Mouse (Mus musculus): ENCODE measurements at regions not wholly inside any gene's neighbourhood (a gene's known extent, or its start where the extent isn't known, plus 50 kb on each side); places are given as distances from the start of the nearest gene placed in this dataset.
A peak's percentile ranks its signal among the peaks of the same experiment; 100 is the strongest.

- Histone ChIP-seq H3K27ac (ENCODE audit: control insufficient read depth, insufficient read depth, low read length) (no peak overlapping the region), H3K4me1 (replicated peaks; ENCODE audit: control insufficient read depth, insufficient read depth, low read length) (peaks cover 13% of the 10 kb centered on the region), H3K27me3 (ENCODE audit: control insufficient read depth, insufficient read depth, low read length) (no peaks in the 10 kb centered on the region), H3K36me3 (ENCODE audit: control insufficient read depth, insufficient read depth, low read length) (no peaks in the 10 kb centered on the region), H3K4me3 (ENCODE audit: control insufficient read depth, insufficient read depth, low read length) (no peak overlapping the region)
- TF ChIP-seq POLR2A (IDR thresholded peaks at IDR 0.05; ENCODE audit: control insufficient read depth, extremely low read depth, insufficient read depth, low read length, poor library complexity) (no peak), CTCF (IDR thresholded peaks at IDR 0.05; ENCODE audit: borderline replicate concordance, control insufficient read depth, extremely low read depth, insufficient read depth, low read length, poor library complexity) (no peak)
- 58% methylated on average over 7 of the region's 7 CpGs for WGBS
- no peak for DNase-seq
Observed at GRCm38 (mm10) chr7:64064460-64065241, 89.0 kb upstream of the Trpm1 start.

GRCm38 (mm10) chr7:64061170-64061569 lies 92.5 kb upstream of the Trpm1 start:
- DNase-seq, result no peak
- no peaks in the 10 kb centered on the region for H3K27me3 ChIP-seq (ENCODE audit: control insufficient read depth, insufficient read depth, low read length)
- H3K36me3 ChIP-seq (ENCODE audit: control insufficient read depth, insufficient read depth, low read length), result no peaks in the 10 kb centered on the region
- TF ChIP-seq CTCF (IDR thresholded peaks at IDR 0.05; ENCODE audit: borderline replicate concordance, control insufficient read depth, extremely low read depth, insufficient read depth, low read length, poor library complexity) (no peak), POLR2A (IDR thresholded peaks at IDR 0.05; ENCODE audit: control insufficient read depth, extremely low read depth, insufficient read depth, low read length, poor library complexity) (no peak)
- no peak overlapping the region for H3K4me3 ChIP-seq (ENCODE audit: control insufficient read depth, insufficient read depth, low read length)
- peaks cover 37% of the 10 kb centered on the region for H3K4me1 ChIP-seq (replicated peaks; ENCODE audit: control insufficient read depth, insufficient read depth, low read length)
- no peak overlapping the region for H3K27ac ChIP-seq (ENCODE audit: control insufficient read depth, insufficient read depth, low read length)
- WGBS, result 32% methylated on average over 4 of the region's 4 CpGs

DNA sequence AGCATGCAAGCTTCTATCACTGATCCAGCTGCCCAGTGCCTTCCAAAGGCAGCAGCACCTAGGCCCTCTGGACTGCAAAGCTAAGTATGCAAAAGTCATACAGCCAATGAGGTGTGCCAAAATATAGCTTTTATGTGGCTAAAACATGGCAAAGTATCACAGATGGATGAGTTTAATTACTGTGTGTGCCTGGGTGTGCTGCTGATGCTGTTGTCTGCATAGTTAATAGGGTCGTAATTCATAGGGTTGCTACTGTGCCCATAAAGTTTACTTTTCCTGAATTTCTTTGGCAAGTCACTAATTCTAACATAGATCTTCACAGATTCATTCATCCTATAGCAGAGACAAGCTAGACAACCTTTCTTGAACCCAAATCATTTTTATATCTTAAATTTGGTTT lies 93.1 kb upstream of the Trpm1 start:
- Histone ChIP-seq H3K4me3 (ENCODE audit: control insufficient read depth, insufficient read depth, low read length) (no peak overlapping the region), H3K4me1 (replicated peaks; ENCODE audit: control insufficient read depth, insufficient read depth, low read length) (peaks cover 37% of the 10 kb centered on the region), H3K27me3 (ENCODE audit: control insufficient read depth, insufficient read depth, low read length) (no peaks in the 10 kb centered on the region), H3K27ac (ENCODE audit: control insufficient read depth, insufficient read depth, low read length) (no peak overlapping the region), H3K36me3 (ENCODE audit: control insufficient read depth, insufficient read depth, low read length) (no peaks in the 10 kb centered on the region)
- no peak for DNase-seq
- WGBS, result 94% methylated on average over 1 of the region's 1 CpGs
- TF ChIP-seq POLR2A (IDR thresholded peaks at IDR 0.05; ENCODE audit: control insufficient read depth, extremely low read depth, insufficient read depth, low read length, poor library complexity), result no peak
- TF ChIP-seq CTCF (IDR thresholded peaks at IDR 0.05; ENCODE audit: borderline replicate concordance, control insufficient read depth, extremely low read depth, insufficient read depth, low read length, poor library complexity), result no peak

- no peak overlapping the region for H3K4me3 ChIP-seq (ENCODE audit: control insufficient read depth, insufficient read depth, low read length)
- no peaks in the 10 kb centered on the region for H3K27me3 ChIP-seq (ENCODE audit: control insufficient read depth, insufficient read depth, low read length)
- no peak for DNase-seq
- H3K4me1 ChIP-seq (replicated peaks; ENCODE audit: control insufficient read depth, insufficient read depth, low read length), result peaks cover 37% of the 10 kb centered on the region
- WGBS, result 32% methylated on average over 1 of the region's 1 CpGs
- no peaks in the 10 kb centered on the region for H3K36me3 ChIP-seq (ENCODE audit: control insufficient read depth, insufficient read depth, low read length)
- H3K27ac ChIP-seq (ENCODE audit: control insufficient read depth, insufficient read depth, low read length), result no peak overlapping the region
- TF ChIP-seq CTCF (IDR thresholded peaks at IDR 0.05; ENCODE audit: borderline replicate concordance, control insufficient read depth, extremely low read depth, insufficient read depth, low read length, poor library complexity) (no peak), POLR2A (IDR thresholded peaks at IDR 0.05; ENCODE audit: control insufficient read depth, extremely low read depth, insufficient read depth, low read length, poor library complexity) (no peak)
Observed at GRCm38 (mm10) chr7:64060051-64060450, 93.6 kb upstream of the Trpm1 start.

DNA sequence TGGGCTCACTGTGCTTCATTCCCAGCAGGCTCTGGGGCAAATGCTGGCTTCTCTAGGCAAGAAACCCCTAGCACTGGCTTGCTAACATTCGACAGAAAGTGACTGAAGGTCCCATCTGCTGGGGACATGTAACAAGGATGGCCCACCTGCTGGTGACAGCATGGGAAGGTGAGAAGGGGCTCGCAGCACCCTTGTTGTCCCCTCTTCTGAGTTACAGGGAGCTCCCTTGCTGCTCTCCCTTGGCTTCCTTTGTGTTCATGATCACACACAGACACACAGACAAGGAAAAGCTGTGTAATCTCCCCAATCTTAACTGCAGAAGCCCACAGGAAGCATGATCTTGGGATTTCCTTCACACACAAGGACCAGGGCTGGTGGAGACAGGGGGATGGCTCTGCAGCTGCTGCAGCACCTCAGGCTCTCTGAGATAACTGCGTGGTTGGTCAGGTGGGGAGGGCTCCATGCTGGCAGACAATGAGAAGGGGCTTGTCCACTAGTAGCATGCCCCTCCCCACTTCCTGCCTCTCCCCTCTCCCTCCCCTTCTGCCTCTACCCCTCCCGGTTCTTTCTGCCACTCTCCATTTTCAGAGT lies 95.3 kb upstream of the Trpm1 start:
- no peaks in the 10 kb centered on the region for H3K36me3 ChIP-seq (ENCODE audit: control insufficient read depth, insufficient read depth, low read length)
- DNase-seq, result no peak
- H3K27ac ChIP-seq (ENCODE audit: control insufficient read depth, insufficient read depth, low read length), result peak overlapping the region; percentile 90
- TF ChIP-seq POLR2A (IDR thresholded peaks at IDR 0.05; ENCODE audit: control insufficient read depth, extremely low read depth, insufficient read depth, low read length, poor library complexity), result no peak
- TF ChIP-seq CTCF (IDR thresholded peaks at IDR 0.05; ENCODE audit: borderline replicate concordance, control insufficient read depth, extremely low read depth, insufficient read depth, low read length, poor library complexity), result no peak
- no peaks in the 10 kb centered on the region for H3K27me3 ChIP-seq (ENCODE audit: control insufficient read depth, insufficient read depth, low read length)
- no peak overlapping the region for H3K4me3 ChIP-seq (ENCODE audit: control insufficient read depth, insufficient read depth, low read length)
- 21% methylated on average over 4 of the region's 4 CpGs for WGBS
- H3K4me1 ChIP-seq (replicated peaks; ENCODE audit: control insufficient read depth, insufficient read depth, low read length), result peaks cover 37% of the 10 kb centered on the region

GRCm38 (mm10) chr7:64057873-64058272 lies 95.8 kb upstream of the Trpm1 start:
- peak overlapping the region; percentile 90 for H3K27ac ChIP-seq (ENCODE audit: control insufficient read depth, insufficient read depth, low read length)
- no peaks in the 10 kb centered on the region for H3K36me3 ChIP-seq (ENCODE audit: control insufficient read depth, insufficient read depth, low read length)
- peaks cover 34% of the 10 kb centered on the region for H3K4me1 ChIP-seq (replicated peaks; ENCODE audit: control insufficient read depth, insufficient read depth, low read length)
- TF ChIP-seq CTCF (IDR thresholded peaks at IDR 0.05; ENCODE audit: borderline replicate concordance, control insufficient read depth, extremely low read depth, insufficient read depth, low read length, poor library complexity), result peak; percentile 65; the same call in 1 of the 2 replicates
- no peak for TF ChIP-seq POLR2A (IDR thresholded peaks at IDR 0.05; ENCODE audit: control insufficient read depth, extremely low read depth, insufficient read depth, low read length, poor library complexity)
- peak; percentile 78 for DNase-seq
- 31% methylated on average over 4 of the region's 4 CpGs for WGBS
- no peaks in the 10 kb centered on the region for H3K27me3 ChIP-seq (ENCODE audit: control insufficient read depth, insufficient read depth, low read length)
- H3K4me3 ChIP-seq (ENCODE audit: control insufficient read depth, insufficient read depth, low read length), result no peak overlapping the region
